Mouse (Mus musculus): ENCODE data around the gene Gbf1.

DNA sequence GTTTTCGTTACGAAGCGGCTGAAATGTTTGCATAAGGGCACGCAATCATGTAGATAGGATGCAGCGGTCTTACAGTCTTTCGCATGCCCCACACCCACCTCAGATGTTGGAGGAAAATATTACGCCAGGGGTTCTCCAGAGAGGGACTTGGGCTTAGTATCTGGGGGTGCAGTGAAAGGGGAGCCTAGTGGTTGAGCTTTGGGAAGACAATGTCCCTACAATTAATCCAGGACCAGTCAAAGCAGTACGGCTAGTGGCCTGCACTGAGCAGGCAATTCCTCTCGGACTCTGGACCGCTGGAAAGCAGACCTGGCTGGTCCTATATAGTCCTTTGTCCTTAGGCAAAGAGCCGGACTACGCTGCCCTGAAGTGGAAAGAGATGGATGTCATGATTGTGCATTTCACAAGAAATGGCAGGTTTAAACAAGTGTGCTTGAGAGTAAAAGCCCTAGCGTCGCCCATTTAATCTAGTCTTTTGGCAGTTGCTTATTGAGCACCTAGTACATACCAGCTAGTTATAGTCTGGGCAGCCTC is 175.3 kb downstream of the Gbf1 start:
- TF ChIP-seq CTCF (IDR thresholded peaks at IDR 0.05; ENCODE audit: control insufficient read depth, insufficient read depth, insufficient replicate concordance, low read depth, low read length), result no peak
- TF ChIP-seq POLR2A (IDR thresholded peaks at IDR 0.05; ENCODE audit: control insufficient read depth, low read depth, low read length), result no peak

All from testis, adult 2 months (tissue).